Mouse (Mus musculus) thymus, adult 2 months (tissue): ENCODE results near the gene Ntm.

Experiments
- CTCF ChIP-seq: fragments of 200-500 bp; IDR thresholded peaks from 2 replicates; pipeline ENCODE4 v1.5.1; 2012; ENCODE audit warnings: mild to moderate bottlenecking, control low read depth, low read length, moderate library complexity, borderline replicate concordance; ENCODE audit not compliant: control insufficient read depth, poor library complexity, insufficient read depth; ENCODE audit errors: extremely low read depth
- POLR2A ChIP-seq: fragments of 200-500 bp; IDR thresholded peaks from 2 replicates; pipeline ENCODE4 v1.6.1; 2012; ENCODE audit warnings: mild to moderate bottlenecking, low read length, control low read depth, moderate library complexity; ENCODE audit not compliant: control insufficient read depth, poor library complexity, insufficient read depth; ENCODE audit errors: extremely low read depth

- no peak for TF ChIP-seq CTCF
- TF ChIP-seq POLR2A, result no peak
These were observed 103.5 kb downstream of the Ntm start for GRCm38 (mm10) chr9:29859256-29860048.
